Mouse (Mus musculus) layer of hippocampus, adult 9-10 months (tissue): Measurements from ENCODE around the gene Dnaja3.
"Not testable (repeated sequence)": the region's sequence is repeated elsewhere in the genome, so short reads cannot be mapped to it uniquely, and the experiment has no call there.

Source experiments
- DNase-seq: peaks from one replicate; pipeline ENCODE4 v3.0.0; 2022; ENCODE audit warnings: low spot score

Dnaja3 gene

DNA sequence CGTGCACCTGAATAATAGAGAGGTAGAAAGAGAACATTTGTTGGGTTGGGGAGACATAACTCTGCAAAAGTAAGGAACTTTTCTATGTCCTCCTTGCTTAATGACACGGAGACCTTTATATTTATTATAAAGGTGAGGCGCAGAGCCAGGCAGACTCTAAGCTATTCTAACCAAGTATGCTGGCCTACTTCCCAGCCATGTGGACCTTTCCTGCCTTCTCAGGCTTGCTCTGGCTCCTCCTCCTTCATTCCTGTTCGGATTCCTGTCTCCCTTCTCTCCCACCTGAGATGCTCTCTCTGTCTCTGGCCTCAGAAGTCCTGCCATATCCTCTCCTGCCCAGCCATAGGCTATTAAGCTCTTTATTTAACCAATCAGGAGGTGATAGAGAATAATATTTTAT, 85.5 kb downstream of the Dnaja3 start:
- DNase-seq = no peak

DNA sequence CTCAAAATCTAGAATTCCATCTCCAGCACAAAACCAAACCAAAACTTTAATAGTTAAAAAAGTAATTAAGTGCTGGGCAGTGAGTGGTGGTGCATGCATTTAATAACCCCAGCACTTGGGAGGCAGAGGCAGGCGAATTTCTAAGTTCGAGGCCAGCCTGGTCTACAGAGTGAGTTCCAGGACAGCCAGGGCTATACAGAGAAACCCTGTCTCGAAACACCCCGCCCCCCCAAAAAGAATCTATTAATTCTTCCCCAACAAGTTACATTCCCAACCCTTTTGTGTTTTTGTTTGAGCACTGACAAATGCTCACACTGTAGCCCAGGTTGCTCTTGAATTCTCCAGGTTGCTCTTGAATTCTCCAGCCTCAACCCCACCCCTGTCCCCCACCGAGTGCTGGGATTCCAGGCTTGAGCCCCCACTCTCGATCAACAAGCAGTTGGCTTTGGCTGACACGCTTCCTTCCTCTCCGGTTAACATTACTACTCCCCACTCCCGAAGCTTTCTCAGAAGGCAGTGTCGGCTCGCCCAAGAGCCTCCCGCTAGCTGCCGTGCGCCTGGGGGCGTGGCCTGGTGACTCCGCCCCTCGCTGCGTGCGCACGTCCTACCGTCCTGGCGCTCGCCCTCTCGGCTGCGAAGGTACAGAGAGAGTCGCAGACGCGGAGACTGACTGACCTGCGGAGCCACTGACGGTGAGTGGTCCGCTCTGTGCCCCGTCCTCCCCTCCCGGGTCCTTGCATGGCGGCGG, 86.2 kb downstream of the Dnaja3 start, which contains the start of gene Hmox2:
Hmox2 (plus strand) TSS at position 582 of the 748 bp plus-strand sequence.
- DNase-seq = peak; percentile 58

DNA sequence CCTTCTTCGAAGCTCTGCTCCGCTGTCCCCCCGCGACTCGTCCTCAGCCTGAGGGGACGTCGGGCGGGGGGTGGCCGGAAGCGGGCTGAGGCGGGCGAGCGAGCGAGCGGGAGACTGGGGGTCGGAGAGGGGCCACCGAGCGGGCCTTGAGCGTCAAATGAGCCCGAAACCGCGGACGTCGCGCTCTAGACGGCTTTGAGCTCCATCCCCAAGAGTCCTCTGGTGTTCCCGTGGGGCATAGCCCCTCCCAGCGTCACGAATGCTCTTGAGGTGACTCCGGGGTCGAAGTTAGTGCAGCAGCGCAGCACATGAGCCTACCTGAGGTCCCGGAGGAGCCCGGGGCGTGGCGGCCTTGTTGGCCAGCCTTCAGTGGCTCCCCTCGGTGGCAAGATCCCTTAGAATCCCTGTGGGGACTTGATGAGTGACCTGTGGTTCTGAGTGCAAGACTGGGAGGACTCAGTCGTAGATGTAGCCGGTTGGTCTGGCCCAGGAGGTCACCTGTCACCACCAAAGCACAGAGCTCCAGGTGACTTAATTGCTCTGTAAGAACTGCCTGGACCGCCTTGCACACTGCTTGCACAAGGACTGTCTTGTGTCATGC, 86.8 kb downstream of the Dnaja3 start:
- no peak for DNase-seq

DNA sequence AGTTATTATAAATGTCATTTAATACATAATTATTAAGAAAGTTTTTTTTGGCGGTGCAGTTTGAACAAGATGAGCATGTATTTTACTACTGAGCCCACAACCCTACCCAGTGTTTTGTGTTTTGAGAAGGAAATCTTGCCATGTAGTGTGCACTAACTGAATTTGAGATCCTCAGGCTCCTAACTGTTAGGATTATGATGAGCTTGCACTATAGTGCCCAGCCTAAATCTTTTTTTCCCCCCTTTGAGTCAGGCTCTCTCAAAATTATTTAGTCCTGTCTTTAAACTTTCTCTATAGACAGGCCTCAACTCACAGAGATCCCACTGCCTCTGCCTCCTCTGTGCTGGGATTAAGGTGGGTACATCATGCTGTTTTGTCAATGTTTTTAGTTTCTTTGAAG, 87.7 kb downstream of the Dnaja3 start:
- no peak for DNase-seq

DNA sequence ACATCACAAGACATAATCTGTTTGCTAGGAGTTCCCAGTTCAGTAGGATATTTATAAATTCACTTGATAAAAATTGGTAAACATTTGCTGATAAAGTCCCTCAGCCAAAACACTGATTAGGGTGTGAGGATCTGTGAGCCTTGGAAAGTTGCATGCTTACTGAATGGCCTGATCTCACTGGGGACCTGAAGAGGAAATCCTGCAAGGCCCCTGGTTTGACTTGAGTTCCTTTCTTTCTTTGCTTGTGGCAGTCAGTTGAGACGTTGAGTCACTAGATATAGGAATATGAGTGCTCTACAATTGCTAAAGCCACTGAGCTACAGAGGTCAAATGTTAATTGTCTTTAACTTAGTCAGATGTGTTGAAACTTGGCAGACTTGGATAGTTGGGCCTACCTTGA, 88.2 kb downstream of the Dnaja3 start:
- DNase-seq = no peak

DNA sequence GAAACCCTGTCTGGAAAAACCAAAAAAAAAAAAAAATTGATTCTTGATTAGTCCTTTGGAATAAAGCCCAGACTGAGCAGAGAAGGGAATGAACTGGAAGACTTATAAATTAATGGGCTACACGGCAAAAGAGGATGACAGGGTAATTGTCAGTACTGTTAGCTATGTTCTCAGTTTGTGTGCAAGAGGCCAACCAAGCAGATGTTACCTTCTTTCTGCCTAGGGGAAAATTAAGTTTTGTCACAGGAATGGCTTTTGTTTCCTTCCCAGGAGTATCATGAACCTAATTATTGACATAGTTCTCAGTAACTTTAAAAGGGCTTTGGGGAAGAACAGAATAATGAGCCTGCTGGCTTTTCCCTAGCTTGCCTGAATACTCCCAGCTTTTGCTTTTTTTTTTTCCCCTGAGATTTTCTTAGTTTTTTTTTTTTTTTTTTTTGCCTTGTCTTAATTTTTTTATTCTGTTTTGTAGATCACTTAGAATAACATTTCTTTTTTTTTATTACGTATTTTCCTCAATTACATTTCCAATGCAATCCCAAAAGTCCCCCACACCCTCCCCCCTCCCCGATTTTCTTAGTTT, 91.1 kb downstream of the Dnaja3 start:
- DNase-seq = no peak

DNA sequence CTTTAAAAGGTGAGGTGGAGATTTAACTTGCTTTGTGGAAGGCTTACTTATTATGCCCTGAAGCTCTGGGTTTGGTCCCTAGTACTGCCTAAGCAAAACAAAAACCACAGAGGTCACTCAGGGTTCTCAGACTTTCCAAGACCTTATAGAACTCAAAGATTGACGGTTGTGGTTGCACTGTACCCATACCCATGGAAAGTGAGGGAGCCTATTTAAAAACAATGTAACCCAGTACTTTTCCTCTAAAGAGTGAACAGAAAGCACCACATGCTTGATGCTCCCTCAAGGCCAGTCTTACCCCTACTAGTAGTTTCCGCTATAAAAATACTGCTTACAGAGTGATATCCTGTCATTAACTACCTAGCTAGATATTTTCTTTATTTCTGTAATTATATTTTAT, 96.5 kb downstream of the Dnaja3 start:
- no peak for DNase-seq

DNA sequence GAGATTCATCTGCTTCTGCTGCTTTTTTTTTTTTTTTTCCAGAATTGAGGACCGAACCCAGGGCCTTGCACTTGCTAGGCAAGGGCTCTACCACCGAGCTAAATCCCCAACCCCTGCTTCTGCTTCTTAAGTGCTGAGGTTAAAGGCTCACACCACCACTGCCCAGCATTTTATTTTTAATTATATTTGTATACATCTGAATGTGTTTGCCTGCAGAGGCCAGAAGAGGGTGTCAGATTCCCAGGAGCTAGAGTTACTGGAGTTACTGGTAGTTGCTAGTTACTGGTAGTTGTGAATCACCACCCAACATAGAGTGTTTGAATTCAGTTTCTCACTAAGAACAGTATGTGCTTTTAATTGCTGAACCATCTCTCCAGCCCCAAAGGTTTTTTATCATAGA, 100.2 kb downstream of the Dnaja3 start:
- no peak for DNase-seq

DNA sequence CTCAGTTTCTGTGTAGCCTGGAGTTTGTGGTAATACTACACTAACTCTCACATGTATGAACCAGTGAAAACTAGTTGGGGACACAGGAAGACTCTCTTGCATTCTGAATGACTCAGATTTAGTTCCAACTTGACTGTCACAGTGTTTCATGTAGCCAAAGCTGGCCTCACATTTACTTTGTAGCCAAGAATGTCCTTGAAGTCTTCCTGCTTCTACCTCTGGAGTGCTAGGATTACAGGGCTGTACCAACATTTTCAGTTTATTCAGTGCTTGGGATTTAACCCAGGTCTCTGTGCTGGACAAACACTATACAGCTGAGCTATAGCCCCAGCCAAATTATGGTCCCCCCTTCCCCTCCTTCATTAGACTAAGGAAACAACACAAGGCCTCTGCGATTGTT, 102.4 kb downstream of the Dnaja3 start:
- no peak for DNase-seq

DNA sequence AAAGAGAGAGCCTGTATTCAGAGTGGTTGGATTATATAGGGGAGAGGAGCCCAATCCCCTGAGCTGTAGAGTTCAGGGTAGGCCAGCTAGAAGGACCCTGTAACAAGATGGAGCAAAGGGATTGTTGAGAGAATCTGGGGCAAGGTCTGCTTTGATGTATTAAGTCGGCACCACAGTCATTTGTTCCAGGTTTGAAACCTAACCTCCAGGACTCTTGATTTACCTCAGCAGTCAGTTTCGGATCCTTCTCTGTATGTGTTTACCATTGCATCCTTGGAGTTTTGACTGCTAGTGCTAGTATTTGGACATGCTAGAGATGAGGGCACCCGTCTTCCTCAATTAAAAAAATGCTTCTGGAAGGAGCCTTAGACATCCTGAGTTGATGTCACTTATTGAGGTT, 112.4 kb downstream of the Dnaja3 start:
- DNase-seq = no peak

DNA sequence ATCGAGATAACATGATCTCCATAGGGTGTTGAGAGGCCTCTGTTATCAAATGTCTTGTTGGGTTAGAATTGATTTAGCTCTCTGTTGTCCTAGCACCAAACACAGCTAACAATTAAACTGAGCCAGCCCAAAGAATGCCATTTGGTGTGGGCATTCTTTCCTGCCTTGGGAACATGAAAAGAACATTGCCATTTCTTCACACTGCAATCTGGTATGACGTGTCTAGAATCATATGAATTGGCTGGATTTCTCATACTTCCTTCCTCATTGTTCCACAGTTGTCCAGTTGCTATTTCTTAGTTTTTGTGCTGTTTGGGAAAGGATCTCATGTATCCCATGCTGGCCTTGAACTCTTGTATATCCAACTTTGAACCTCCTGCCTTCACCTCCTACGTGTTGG, 114.3 kb downstream of the Dnaja3 start:
- DNase-seq = no peak

DNA sequence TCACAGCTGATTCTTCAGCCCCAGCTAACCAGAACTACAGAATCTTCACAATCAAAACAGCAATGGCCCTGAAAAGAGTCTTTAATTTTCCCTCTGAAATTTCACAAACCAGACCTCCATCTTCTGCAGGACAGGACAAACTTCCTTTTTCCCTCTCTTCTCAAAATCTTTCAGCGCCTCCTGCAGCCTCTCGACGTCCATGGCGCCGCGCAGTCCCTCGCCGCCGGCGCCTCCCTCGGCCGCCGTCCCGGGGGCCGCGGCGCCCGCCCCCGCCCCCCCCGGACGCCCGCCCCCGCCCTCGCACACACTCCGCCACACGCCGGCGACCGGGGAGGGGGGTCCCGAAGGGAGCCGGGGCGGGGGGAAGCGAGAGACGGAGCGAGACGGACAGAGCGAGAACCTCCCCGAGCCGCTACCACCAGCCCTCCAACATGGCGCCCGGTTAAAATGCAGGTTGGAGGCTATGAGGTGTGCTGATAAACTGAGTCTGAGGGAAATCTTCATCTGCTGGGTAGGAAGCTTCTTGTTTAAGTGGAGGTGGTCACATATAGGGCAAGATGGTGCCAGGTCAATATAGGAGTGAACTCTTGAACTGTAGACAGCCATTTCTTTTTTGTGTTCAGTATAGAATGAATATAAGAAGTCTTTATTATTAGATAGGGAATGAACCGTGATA, 117.0 kb downstream of the Dnaja3 start:
- DNase-seq = not testable (repeated sequence)
